ENCODE assay signal across 27 mouse cellular contexts in genomic region chr11:116710171-116710570, GRCm38 (mm10). TPM values are rescaled to one million over a fixed set of nuclear protein-coding genes. Genes with fewer than 3 reads are reported as not detected.
A peak's percentile ranks its signal among the peaks of the same experiment; 100 is the strongest.
DNase-seq lines count a peak whose midpoint lies in the region; ATAC-seq and TF ChIP-seq lines count a peak whose summit lies in the region.
"Had no signal": no experiment of that assay in that cellular context is flagged by ENCODE, and none has a peak within 500 bp of the region (broad histone marks: within the 10 kb centered on the region; RNA-seq: fewer than 3 reads in every experiment).

No protein-coding gene starts in this region.

- H3K9me3 ChIP-seq in forebrain, embryonic 11.5 days (ENCODE audit: control insufficient read depth, low read length): no peaks in the 10 kb centered on the region
- no peaks in the 10 kb centered on the region for H3K9me3 ChIP-seq in forebrain, embryonic 10.5 days
- no peaks in the 10 kb centered on the region for H3K9me3 ChIP-seq in limb, embryonic 14.5 days (ENCODE audit: control insufficient read depth, low read length)
- H3K9me3 ChIP-seq in limb, embryonic 10.5 days (replicated peaks): no peaks in the 10 kb centered on the region
- no peaks in the 10 kb centered on the region for H3K9me3 ChIP-seq in forebrain, embryonic 14.5 days (replicated peaks; ENCODE audit: control insufficient read depth, low read length)
- H3K9me3 ChIP-seq: embryonic facial prominence, embryonic 15.5 days; kidney, embryonic 15.5 days; midbrain, embryonic 12.5 days; neural tube, embryonic 13.5 days had no signal

- TF ChIP-seq POLR2A in limb, embryonic 14.5 days (IDR thresholded peaks at IDR 0.05; ENCODE audit: borderline replicate concordance, extremely low read depth, insufficient read depth, insufficient read length): no peak

- H3K4me1 ChIP-seq in forebrain, embryonic 11.5 days (replicated peaks; ENCODE audit: control insufficient read depth, insufficient read depth, low read length): no peaks in the 10 kb centered on the region
- H3K4me1 ChIP-seq in forebrain, embryonic 10.5 days: 0 out of 2 replicates have a peak, but pooled peaks cover 4% of the 10 kb centered on the region
- no peaks in the 10 kb centered on the region for H3K4me1 ChIP-seq in limb, embryonic 14.5 days (ENCODE audit: control insufficient read depth, insufficient read depth, low read length)
- H3K4me1 ChIP-seq in limb, embryonic 10.5 days: no peaks in the 10 kb centered on the region
- H3K4me1 ChIP-seq in forebrain, embryonic 14.5 days (ENCODE audit: control insufficient read depth, insufficient read depth, low read length): no peaks in the 10 kb centered on the region
- H3K4me1 ChIP-seq: embryonic facial prominence, embryonic 15.5 days; heart, embryonic 12.5 days; midbrain, embryonic 12.5 days; neural tube, embryonic 13.5 days had no signal

- H3K27ac ChIP-seq in forebrain, embryonic 11.5 days (ENCODE audit: low read depth, low read length): no peak overlapping the region
- no peak overlapping the region for H3K27ac ChIP-seq in forebrain, embryonic 10.5 days
- H3K27ac ChIP-seq in limb, embryonic 14.5 days (replicated peaks; ENCODE audit: low read depth, low read length): no peak overlapping the region
- no peak overlapping the region for H3K27ac ChIP-seq in limb, embryonic 10.5 days
- H3K27ac ChIP-seq in forebrain, embryonic 14.5 days (ENCODE audit: low read depth, low read length): no peak overlapping the region
- H3K27ac ChIP-seq: embryonic facial prominence, embryonic 15.5 days; kidney, embryonic 15.5 days; left cerebral cortex, adult 2 months; midbrain, embryonic 12.5 days; neural tube, embryonic 13.5 days had no signal

- no peaks in the 10 kb centered on the region for H3K36me3 ChIP-seq in forebrain, embryonic 11.5 days (ENCODE audit: control insufficient read depth, insufficient read depth, low read length)
- no peaks in the 10 kb centered on the region for H3K36me3 ChIP-seq in forebrain, embryonic 10.5 days (replicated peaks)
- H3K36me3 ChIP-seq in limb, embryonic 14.5 days (ENCODE audit: control insufficient read depth, insufficient read depth, low read length): no peaks in the 10 kb centered on the region
- no peaks in the 10 kb centered on the region for H3K36me3 ChIP-seq in limb, embryonic 10.5 days
- no peaks in the 10 kb centered on the region for H3K36me3 ChIP-seq in forebrain, embryonic 14.5 days (ENCODE audit: control insufficient read depth, insufficient read depth, low read length)
- H3K36me3 ChIP-seq: embryonic facial prominence, embryonic 15.5 days; heart, embryonic 12.5 days; kidney, embryonic 15.5 days; midbrain, embryonic 12.5 days; neural tube, embryonic 13.5 days had no signal

- no peak overlapping the region for H3K9ac ChIP-seq in forebrain, embryonic 11.5 days (ENCODE audit: low read length)
- no peak overlapping the region for H3K9ac ChIP-seq in limb, embryonic 14.5 days (ENCODE audit: low read depth, low read length, severe bottlenecking)
- no peak overlapping the region for H3K9ac ChIP-seq in forebrain, embryonic 14.5 days (ENCODE audit: low read length)
- H3K9ac ChIP-seq: embryonic facial prominence, embryonic 15.5 days; heart, embryonic 12.5 days; kidney, embryonic 15.5 days; midbrain, embryonic 12.5 days; neural tube, embryonic 13.5 days had no signal

- ATAC-seq in forebrain, embryonic 11.5 days (replicated peaks; ENCODE audit: low FRiP score): no peak
- no peak for ATAC-seq in limb, embryonic 14.5 days (ENCODE audit: low FRiP score, low read depth)
- peak; percentile 26; the same call in 1 of the 2 replicates for ATAC-seq in forebrain, embryonic 14.5 days

- H3K4me2 ChIP-seq in forebrain, embryonic 11.5 days (ENCODE audit: low read depth, low read length, severe bottlenecking): no peak overlapping the region
- no peak overlapping the region for H3K4me2 ChIP-seq in limb, embryonic 14.5 days (replicated peaks; ENCODE audit: low read depth, low read length, severe bottlenecking)
- no peak overlapping the region for H3K4me2 ChIP-seq in forebrain, embryonic 14.5 days (ENCODE audit: low read length)
- H3K4me2 ChIP-seq: embryonic facial prominence, embryonic 15.5 days; heart, embryonic 12.5 days; kidney, embryonic 15.5 days; midbrain, embryonic 12.5 days; neural tube, embryonic 13.5 days had no signal

- WGBS in forebrain, embryonic 11.5 days: 61% methylated on average over 10 of the region's 10 CpGs
- 88% methylated on average over 10 of the region's 10 CpGs for WGBS in forebrain, embryonic 10.5 days
- WGBS in limb, embryonic 14.5 days: 48% methylated on average over 10 of the region's 10 CpGs
- WGBS in limb, embryonic 10.5 days: 92% methylated on average over 10 of the region's 10 CpGs
- WGBS in forebrain, embryonic 14.5 days: 17% methylated on average over 10 of the region's 10 CpGs

- no peak overlapping the region for H3K4me3 ChIP-seq in forebrain, embryonic 11.5 days (ENCODE audit: low read depth, low read length)
- H3K4me3 ChIP-seq in forebrain, embryonic 10.5 days: no peak overlapping the region
- no peak overlapping the region for H3K4me3 ChIP-seq in limb, embryonic 14.5 days (replicated peaks; ENCODE audit: low read length)
- no peak overlapping the region for H3K4me3 ChIP-seq in limb, embryonic 10.5 days
- no peak overlapping the region for H3K4me3 ChIP-seq in forebrain, embryonic 14.5 days (ENCODE audit: low read depth, low read length)
- H3K4me3 ChIP-seq: embryonic facial prominence, embryonic 15.5 days; heart, embryonic 12.5 days; kidney, embryonic 15.5 days; left cerebral cortex, adult 2 months; midbrain, embryonic 12.5 days; myocyte; neural tube, embryonic 13.5 days had no signal

- no peaks in the 10 kb centered on the region for H3K27me3 ChIP-seq in forebrain, embryonic 11.5 days (ENCODE audit: control insufficient read depth, insufficient read depth, low read length)
- no peaks in the 10 kb centered on the region for H3K27me3 ChIP-seq in forebrain, embryonic 10.5 days (ENCODE audit: poor library complexity, severe bottlenecking)
- H3K27me3 ChIP-seq in limb, embryonic 14.5 days (ENCODE audit: control insufficient read depth, insufficient read depth, low read length): no peaks in the 10 kb centered on the region
- no peaks in the 10 kb centered on the region for H3K27me3 ChIP-seq in limb, embryonic 10.5 days (ENCODE audit: low read depth, poor library complexity, severe bottlenecking)
- no peaks in the 10 kb centered on the region for H3K27me3 ChIP-seq in forebrain, embryonic 14.5 days (replicated peaks; ENCODE audit: control insufficient read depth, insufficient read depth, low read length)
- H3K27me3 ChIP-seq: embryonic facial prominence, embryonic 15.5 days; heart, embryonic 12.5 days; kidney, embryonic 15.5 days; midbrain, embryonic 12.5 days; neural tube, embryonic 13.5 days had no signal

- peak; percentile 30 for DNase-seq in forebrain, embryonic 11.5 days (ENCODE audit: low spot score)
- no peak for DNase-seq in forebrain, embryonic 10.5 days (ENCODE audit: extremely low spot score, low spot score)
- DNase-seq in limb, embryonic 14.5 days (ENCODE audit: low spot score): peak; percentile 29
- DNase-seq in limb, embryonic 10.5 days (ENCODE audit: low spot score): no peak
- DNase-seq in Muller cell, postnatal 12 days (ENCODE audit: inconsistent ontology term): peak; percentile 42
- DNase-seq in forebrain, embryonic 14.5 days (ENCODE audit: low spot score): peak; percentile 80
- DNase-seq in testis, postnatal 10 days (ENCODE audit: low spot score): no peak
- DNase-seq in ovary, postnatal 14 days (ENCODE audit: low spot score): no peak
- DNase-seq: adrenal gland, postnatal 14 days; cerebellum, adult 11 months; cerebellum, adult 9-11 months; gastrocnemius, postnatal 14 days; heart, adult 11 months; heart, postnatal 14 days; kidney, adult 11 months; kidney, postnatal 4 days; layer of hippocampus, adult 9-11 months; left cerebral cortex, postnatal 4 days; thymus, postnatal 25 days had no signal

RNA-seq across cellular contexts. Expression of gene Cygb, which starts 56.1 kb away (rescaled TPM):
- polyA plus RNA-seq in forebrain, embryonic 11.5 days (2014; fragmentation: Nextera tagmentation; extraction: Ambion mirVana): 1.7 TPM in 2 replicates
- polyA plus RNA-seq in forebrain, embryonic 10.5 days (2016; fragmentation: Nextera tagmentation; extraction: Ambion mirVana): 2.5 and 2.9 TPM in 2 replicates
- polyA plus RNA-seq in limb, embryonic 14.5 days (2012; rRNA removed): 12.1 and 12.3 TPM in 2 replicates
- polyA plus RNA-seq in limb, embryonic 14.5 days (2014; fragmentation: Nextera tagmentation; extraction: Ambion mirVana): 11.7 and 13.4 TPM in 2 replicates
- 2.7 and 5.8 TPM in 2 replicates for polyA plus RNA-seq in limb, embryonic 10.5 days (2016; fragmentation: Nextera tagmentation; extraction: Ambion mirVana)
- polyA plus RNA-seq in forebrain, embryonic 14.5 days (2014; fragmentation: Nextera tagmentation; extraction: Ambion mirVana): 14.7 and 15.4 TPM in 2 replicates

RNA-seq across cellular contexts. Expression of gene Prcd, which starts 56.8 kb away (rescaled TPM):
- polyA plus RNA-seq in forebrain, embryonic 11.5 days (2014; fragmentation: Nextera tagmentation; extraction: Ambion mirVana): 0.23 and 0.67 TPM in 2 replicates
- polyA plus RNA-seq in forebrain, embryonic 10.5 days (2016; fragmentation: Nextera tagmentation; extraction: Ambion mirVana): 0.62 and 1.1 TPM in 2 replicates
- 0.38 and 0.85 TPM in 2 replicates for polyA plus RNA-seq in limb, embryonic 14.5 days (2012; rRNA removed)
- 1.2 and 1.4 TPM in 2 replicates for polyA plus RNA-seq in limb, embryonic 14.5 days (2014; fragmentation: Nextera tagmentation; extraction: Ambion mirVana)
- 0.16 and 0.25 TPM in 2 replicates for polyA plus RNA-seq in limb, embryonic 10.5 days (2016; fragmentation: Nextera tagmentation; extraction: Ambion mirVana)
- 1.4 and 1.7 TPM in 2 replicates for polyA plus RNA-seq in forebrain, embryonic 14.5 days (2014; fragmentation: Nextera tagmentation; extraction: Ambion mirVana)
- polyA plus RNA-seq: heart, embryonic 12.5 days; liver, adult 2 months had no signal

Comparison
In these comparisons a context has a peak if more than half of its experiments do, and no peak if none do; other contexts are left out.
1. DNase-seq: peak in forebrain, embryonic 11.5 days (single experiment), limb, embryonic 14.5 days (single experiment), Muller cell, postnatal 12 days (single experiment) and forebrain, embryonic 14.5 days (single experiment); none in forebrain, embryonic 10.5 days (single experiment), limb, embryonic 10.5 days (single experiment), testis, postnatal 10 days (single experiment) and ovary, postnatal 14 days (single experiment).